Mouse (Mus musculus) C2C12 (cell line): Measurements from ENCODE around the gene Gm5460. TPM values are rescaled to one million over a fixed set of nuclear protein-coding genes. Genes with fewer than 3 reads are reported as not detected.
A peak's percentile ranks its signal among the peaks of the same experiment; 100 is the strongest.

Experiments used
- H3K27me3 ChIP-seq: one replicate; pipeline ENCODE4 v1.6.1; 2011; ENCODE audit not compliant: control insufficient read depth, insufficient read depth, insufficient read length
- H3K36me3 ChIP-seq: one replicate; pipeline ENCODE4 v1.6.1; 2011; ENCODE audit not compliant: control insufficient read depth, insufficient read depth
- H3K4me3 ChIP-seq: one replicate; pipeline ENCODE4 v1.5.1; 2011; ENCODE audit warnings: mild to moderate bottlenecking, control low read depth; ENCODE audit not compliant: poor library complexity, insufficient read depth, severe bottlenecking
- H3K79me2 ChIP-seq: one replicate; pipeline ENCODE4 v1.6.1; 2011; ENCODE audit not compliant: control insufficient read depth, insufficient read depth
- H3K79me3 ChIP-seq: one replicate; pipeline ENCODE4 v1.6.1; 2011; ENCODE audit warnings: low read depth, control low read depth
- H3ac ChIP-seq: one replicate; pipeline ENCODE3; 2011; ENCODE audit warnings: low read depth; ENCODE audit not compliant: control insufficient read depth, insufficient read length
- CEBPB ChIP-seq: IDR thresholded peaks from one replicate; pipeline ENCODE4 v1.6.1; 2011; ENCODE audit warnings: low read depth, mild to moderate bottlenecking, control low read depth, moderate library complexity
- CTCF ChIP-seq: IDR thresholded peaks from one replicate; pipeline ENCODE4 v1.5.1; 2011; ENCODE audit not compliant: control insufficient read depth, insufficient read depth, insufficient read length
- FOSL1 ChIP-seq: IDR thresholded peaks from one replicate; pipeline ENCODE4 v1.8.0; 2011; ENCODE audit warnings: mild to moderate bottlenecking, low read length; ENCODE audit not compliant: poor library complexity, insufficient read depth, severe bottlenecking
- MAX ChIP-seq: IDR thresholded peaks from one replicate; pipeline ENCODE4 v1.6.1; 2011; ENCODE audit warnings: mild to moderate bottlenecking, control low read depth
- MYOD1 ChIP-seq: IDR thresholded peaks from one replicate; pipeline ENCODE4 v1.6.1; 2011; ENCODE audit warnings: low read depth; ENCODE audit not compliant: control insufficient read depth, insufficient read length
- MYOG ChIP-seq: IDR thresholded peaks from one replicate; pipeline ENCODE4 v1.6.1; 2011; ENCODE audit not compliant: control insufficient read depth, insufficient read length; ENCODE audit errors: extremely low read depth
- USF1 ChIP-seq: IDR thresholded peaks from one replicate; pipeline ENCODE4 v1.6.1; 2011; ENCODE audit warnings: low read depth, mild to moderate bottlenecking, control low read depth, moderate library complexity
- polyA plus RNA-seq: library from polyadenylated mRNA; unstranded; fragments of >200 nt; fragmentation: generic; extraction: Trizol; gene quantifications from one replicate; pipeline ENCODE4 v1.2.1, GENCODE M21; 2012; ENCODE audit warnings: missing spikeins

Gene Gm5460
- polyA plus RNA-seq, 1 experiment, result not detected

GRCm38 (mm10) chr14:34089796-34090195, 73.2 kb downstream of the Gm5460 start:
- Histone ChIP-seq H3K36me3 (peaks cover 23% of the 10 kb centered on the region), H3K27me3 (no peaks in the 10 kb centered on the region), H3ac (no peak overlapping the region), H3K79me3 (peaks cover 9% of the 10 kb centered on the region), H3K79me2 (peaks cover 32% of the 10 kb centered on the region), H3K4me3 (no peak overlapping the region)
- TF ChIP-seq FOSL1, result peak; percentile 32
- peak; percentile 76 for TF ChIP-seq MAX
- no peak for TF ChIP-seq MYOG

- TF ChIP-seq FOSL1, result no peak
- no peak for TF ChIP-seq MYOD1
- no peak for TF ChIP-seq USF1
- TF ChIP-seq CTCF, result no peak
- no peak for TF ChIP-seq MAX
- TF ChIP-seq MYOG, result no peak
- TF ChIP-seq CEBPB, result no peak
- Histone ChIP-seq H3ac (no peak overlapping the region), H3K79me3 (peaks cover 7% of the 10 kb centered on the region), H3K27me3 (no peaks in the 10 kb centered on the region), H3K36me3 (peaks cover 23% of the 10 kb centered on the region), H3K4me3 (no peak overlapping the region), H3K79me2 (peaks cover 26% of the 10 kb centered on the region)
Observed at GRCm38 (mm10) chr14:34091475-34091874, 74.9 kb downstream of the Gm5460 start.

GRCm38 (mm10) chr14:34092856-34093255, 76.3 kb downstream of the Gm5460 start:
- H3K4me3 ChIP-seq, result no peak overlapping the region
- peaks cover 7% of the 10 kb centered on the region for H3K79me3 ChIP-seq
- TF ChIP-seq MAX (no peak), CEBPB (no peak), CTCF (no peak), MYOG (no peak), USF1 (no peak), MYOD1 (no peak), FOSL1 (no peak)
- peaks cover 23% of the 10 kb centered on the region for H3K36me3 ChIP-seq
- no peak overlapping the region for H3ac ChIP-seq
- H3K79me2 ChIP-seq, result peaks cover 18% of the 10 kb centered on the region
- no peaks in the 10 kb centered on the region for H3K27me3 ChIP-seq

- no peaks in the 10 kb centered on the region for H3K79me3 ChIP-seq
- H3K4me3 ChIP-seq, result no peak overlapping the region
- no peak overlapping the region for H3ac ChIP-seq
- H3K36me3 ChIP-seq, result peaks cover 24% of the 10 kb centered on the region
- peaks cover under 1% of the 10 kb centered on the region for H3K79me2 ChIP-seq
- no peaks in the 10 kb centered on the region for H3K27me3 ChIP-seq
- no peak for TF ChIP-seq CEBPB
- no peak for TF ChIP-seq FOSL1
- TF ChIP-seq MYOD1, result no peak
- no peak for TF ChIP-seq MYOG
- TF ChIP-seq USF1, result no peak
- no peak for TF ChIP-seq MAX
- TF ChIP-seq CTCF, result no peak
Observed at GRCm38 (mm10) chr14:34096161-34096560, 79.6 kb downstream of the Gm5460 start.

Other genes with a start within 250 kb of the Gm5460 start
- not detected for gene Gdf10, start 93.2 kb upstream of the Gm5460 start, polyA plus RNA-seq
- not detected for gene Gdf2, start 75.7 kb upstream of the Gm5460 start, polyA plus RNA-seq
- not detected for gene Rbp3, start 62.8 kb upstream of the Gm5460 start, polyA plus RNA-seq
- gene Zfp488, start 38.0 kb upstream of the Gm5460 start, polyA plus RNA-seq, result not detected
- gene Gm30083, start 1.6 kb upstream of the Gm5460 start, polyA plus RNA-seq, result not detected
- gene Antxrl, start 35.9 kb downstream of the Gm5460 start, polyA plus RNA-seq, result 0.01 TPM
- gene Anxa8, start 69.2 kb downstream of the Gm5460 start, polyA plus RNA-seq, result 33.1 TPM
- gene A630023A22Rik, start 86.0 kb downstream of the Gm5460 start, polyA plus RNA-seq, result 0.59 TPM
- 0.36 TPM for gene Npy4r, start 135.7 kb downstream of the Gm5460 start, polyA plus RNA-seq
- under 0.01 TPM for gene Gprin2, start 184.9 kb downstream of the Gm5460 start, polyA plus RNA-seq
- gene Syt15, start 202.8 kb downstream of the Gm5460 start, polyA plus RNA-seq, result 0.01 TPM